9 mouse cellular contexts compared by ENCODE assay signal in the genomic region with DNA sequence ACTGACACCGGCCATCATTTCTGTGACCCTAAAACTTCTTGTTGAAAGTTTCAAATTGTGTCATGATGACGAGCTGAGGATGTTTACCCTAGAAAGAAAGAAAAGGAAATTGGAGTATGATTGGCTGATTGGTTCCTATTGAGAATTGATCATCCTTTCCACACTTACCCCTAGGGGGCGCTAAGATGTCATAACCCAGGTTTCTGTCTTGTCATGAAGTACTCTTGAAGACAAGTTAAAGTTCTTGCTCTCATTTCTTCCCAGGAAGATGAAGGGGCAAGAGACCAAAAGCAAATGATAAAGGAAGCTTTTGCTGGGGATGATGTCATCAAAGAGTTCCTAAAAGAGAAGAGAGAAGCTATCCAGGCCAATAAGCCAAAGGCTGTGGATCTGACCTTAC. TPM values are rescaled to one million over a fixed set of nuclear protein-coding genes. Genes with fewer than 3 reads are reported as not detected.
DNase-seq lines count a peak whose midpoint lies in the region; ATAC-seq lines count a peak whose summit lies in the region.
"Had no signal": no experiment of that assay in that cellular context is flagged by ENCODE, and none has a peak within 500 bp of the region (broad histone marks: within the 10 kb centered on the region; RNA-seq: fewer than 3 reads in every experiment).

No protein-coding gene starts in this region.

- WGBS in hindbrain, embryonic 14.5 days, result 36% methylated on average over 3 of the region's 3 CpGs
- 40% methylated on average over 3 of the region's 3 CpGs for WGBS in hindbrain, embryonic 12.5 days

- H3K27me3 ChIP-seq in hindbrain, embryonic 14.5 days (ENCODE audit: control insufficient read depth, insufficient read depth, low read length), result no peaks in the 10 kb centered on the region
- no peaks in the 10 kb centered on the region for H3K27me3 ChIP-seq in hindbrain, embryonic 12.5 days
- H3K27me3 ChIP-seq: stomach, embryonic 15.5 days had no signal

- H3K9ac ChIP-seq in hindbrain, embryonic 14.5 days, result no peak overlapping the region
- no peak overlapping the region for H3K9ac ChIP-seq in hindbrain, embryonic 12.5 days
- H3K9ac ChIP-seq: stomach, embryonic 15.5 days had no signal

- intact Hi-C loops in left cerebral cortex, postnatal 25 days (cut with DNase I), result loop anchor here (5.0 kb wide), 1 partner anchor 134 kb away; no protein-coding TSS in a partner anchor

- H3K4me3 ChIP-seq in hindbrain, embryonic 14.5 days (replicated peaks; ENCODE audit: low read length), result no peak overlapping the region
- no peak overlapping the region for H3K4me3 ChIP-seq in hindbrain, embryonic 12.5 days
- H3K4me3 ChIP-seq: stomach, embryonic 15.5 days had no signal

- DNase-seq in hindbrain, embryonic 14.5 days (ENCODE audit: low spot score), result peak; percentile 62
- DNase-seq in A20 (ENCODE audit: low read depth, low spot score) (peak; percentile 47), ES-CJ7 (ENCODE audit: low read depth, low spot score) (peak; percentile 55)
- DNase-seq in embryo, embryonic 9.5 days (ENCODE audit: extremely low spot score), result peak; percentile 45
- DNase-seq in left cerebral cortex, postnatal 25 days (ENCODE audit: low spot score in 2 of 2), result peak; percentile 14 to 47
- DNase-seq in spleen, adult 12 weeks (ENCODE audit: low spot score), result peak; percentile 37
- no peak for DNase-seq in urinary bladder, adult 2 months (ENCODE audit: low spot score)

- ATAC-seq in hindbrain, embryonic 14.5 days (ENCODE audit: low FRiP score), result no peak
- no peak for ATAC-seq in hindbrain, embryonic 12.5 days (ENCODE audit: low FRiP score)

- no peak overlapping the region for H3K4me2 ChIP-seq in hindbrain, embryonic 14.5 days (replicated peaks)
- H3K4me2 ChIP-seq in hindbrain, embryonic 12.5 days (replicated peaks), result no peak overlapping the region
- H3K4me2 ChIP-seq: stomach, embryonic 15.5 days had no signal

- H3K4me1 ChIP-seq in hindbrain, embryonic 14.5 days (replicated peaks; ENCODE audit: control insufficient read depth, insufficient read depth, low read length), result no peaks in the 10 kb centered on the region
- H3K4me1 ChIP-seq in hindbrain, embryonic 12.5 days, result no peaks in the 10 kb centered on the region
- H3K4me1 ChIP-seq: stomach, embryonic 15.5 days had no signal

- peaks cover 18% of the 10 kb centered on the region for H3K36me3 ChIP-seq in hindbrain, embryonic 14.5 days (replicated peaks; ENCODE audit: control insufficient read depth, insufficient read depth)
- peaks cover 9% of the 10 kb centered on the region for H3K36me3 ChIP-seq in hindbrain, embryonic 12.5 days
- H3K36me3 ChIP-seq: stomach, embryonic 15.5 days had no signal

- no peak overlapping the region for H3K27ac ChIP-seq in hindbrain, embryonic 14.5 days
- H3K27ac ChIP-seq in hindbrain, embryonic 12.5 days, result no peak overlapping the region
- H3K27ac ChIP-seq: stomach, embryonic 15.5 days had no signal

- H3K9me3 ChIP-seq in hindbrain, embryonic 14.5 days (ENCODE audit: control insufficient read depth, low read length), result no peaks in the 10 kb centered on the region
- H3K9me3 ChIP-seq in hindbrain, embryonic 12.5 days (replicated peaks), result no peaks in the 10 kb centered on the region
- H3K9me3 ChIP-seq: stomach, embryonic 15.5 days had no signal

RNA-seq across cellular contexts. Expression of gene Utp14a, which starts 21.4 kb away (rescaled TPM):
- polyA plus RNA-seq in hindbrain, embryonic 14.5 days (2014; fragmentation: Nextera tagmentation; extraction: Ambion mirVana), result 15.1 and 16.0 TPM in 2 replicates
- polyA plus RNA-seq in hindbrain, embryonic 12.5 days (2016; fragmentation: Nextera tagmentation; extraction: Ambion mirVana), result 18.7 and 19.7 TPM in 2 replicates
- 10 to 100 TPM; 13.4 to 14.9 TPM for total RNA-seq in left cerebral cortex, postnatal 25 days (2021)
- 18.2 and 18.9 TPM in 2 replicates for polyA plus RNA-seq in urinary bladder, adult 2 months (2012; rRNA removed)
